Mouse (Mus musculus) induced T-regulatory cell, adult 2 months (primary cell): Measurements from ENCODE around the gene Glp1r.

Experiments used
- DNase-seq: peaks from one replicate; pipeline ENCODE4 v3.0.0-alpha.2; 2012; ENCODE audit warnings: low read depth

The Glp1r gene

GRCm38 (mm10) chr17:30901627-30902026, at the start of gene Glp1r:
Glp1r (plus strand) TSS chr17:30901817.
- peak; percentile 36 for DNase-seq

- DNase-seq, result no peak
Observed at GRCm38 (mm10) chr17:30852345-30852744, 49.3 kb upstream of the Glp1r start.

- DNase-seq, result no peak
Observed at GRCm38 (mm10) chr17:30857347-30857746, 44.3 kb upstream of the Glp1r start.

GRCm38 (mm10) chr17:30858586-30859259, 42.9 kb upstream of the Glp1r start:
- no peak for DNase-seq

- DNase-seq, result no peak
Observed at GRCm38 (mm10) chr17:30859989-30860585, 41.5 kb upstream of the Glp1r start.

- no peak for DNase-seq
Observed at GRCm38 (mm10) chr17:30860606-30861005, 41.0 kb upstream of the Glp1r start.

GRCm38 (mm10) chr17:30866281-30866680, 35.3 kb upstream of the Glp1r start:
- DNase-seq, result no peak

GRCm38 (mm10) chr17:30866966-30867365, 34.7 kb upstream of the Glp1r start:
- peak; percentile 4 for DNase-seq

GRCm38 (mm10) chr17:30871040-30871439, 30.6 kb upstream of the Glp1r start:
- DNase-seq, result no peak

GRCm38 (mm10) chr17:30874276-30874675, 27.3 kb upstream of the Glp1r start:
- peak; percentile 36 for DNase-seq

GRCm38 (mm10) chr17:30877456-30877855, 24.2 kb upstream of the Glp1r start:
- DNase-seq, result no peak

- no peak for DNase-seq
Observed at GRCm38 (mm10) chr17:30878626-30879025, 23.0 kb upstream of the Glp1r start.

GRCm38 (mm10) chr17:30880391-30880790, 21.2 kb upstream of the Glp1r start:
- DNase-seq, result no peak

- no peak for DNase-seq
Observed at GRCm38 (mm10) chr17:30881001-30881400, 20.6 kb upstream of the Glp1r start.

- DNase-seq, result no peak
Observed at GRCm38 (mm10) chr17:30882206-30882605, 19.4 kb upstream of the Glp1r start.

- DNase-seq, result no peak
Observed at GRCm38 (mm10) chr17:30883534-30883933, 18.1 kb upstream of the Glp1r start.

GRCm38 (mm10) chr17:30892086-30892485, 9.5 kb upstream of the Glp1r start:
- no peak for DNase-seq

- DNase-seq, result peak; percentile 30
Observed at GRCm38 (mm10) chr17:30892730-30893129, 8.9 kb upstream of the Glp1r start.

- no peak for DNase-seq
Observed at GRCm38 (mm10) chr17:30897075-30897474, 4.5 kb upstream of the Glp1r start.

GRCm38 (mm10) chr17:30904096-30904495, 2.5 kb downstream of the Glp1r start:
- no peak for DNase-seq

- DNase-seq, result no peak
Observed at GRCm38 (mm10) chr17:30907577-30907976, 6.0 kb downstream of the Glp1r start.

- DNase-seq, result no peak
Observed at GRCm38 (mm10) chr17:30910866-30911731, 9.5 kb downstream of the Glp1r start.

GRCm38 (mm10) chr17:30911732-30912088, 10.1 kb downstream of the Glp1r start:
- DNase-seq, result no peak
